Mouse (Mus musculus): ENCODE results near the gene Soat2.

- TF ChIP-seq CTCF (IDR thresholded peaks at IDR 0.05; ENCODE audit: borderline replicate concordance, insufficient read depth, low read depth, low read length) (no peak), POLR2A (IDR thresholded peaks at IDR 0.05; ENCODE audit: borderline replicate concordance, insufficient read depth, low read length) (no peak)
These were observed 32.8 kb downstream of the Soat2 start for GRCm38 (mm10) chr15:102183076-102183475.

All from cerebellum, adult 2 months (tissue).